Mouse (Mus musculus) adrenal gland, adult 8-10 months (tissue): ENCODE data around the gene Rnf215. TPM values are rescaled to one million over a fixed set of nuclear protein-coding genes. Genes with fewer than 3 reads are reported as not detected.
"Not testable (repeated sequence)": the region's sequence is repeated elsewhere in the genome, so short reads cannot be mapped to it uniquely, and the experiment has no call there.

ENCODE experiments used
- DNase-seq: peaks from one replicate; pipeline ENCODE4 v3.0.0; 2022
- total RNA-seq, 4 experiments: library from RNA; stranded (reverse); gene quantifications; 2 replicates each; pipeline ENCODE4 v1.2.4; 2022

Gene Rnf215
- total RNA-seq, 4 experiments from 2014 or later = 28.2 to 38.2 (median 33.1) TPM

DNA sequence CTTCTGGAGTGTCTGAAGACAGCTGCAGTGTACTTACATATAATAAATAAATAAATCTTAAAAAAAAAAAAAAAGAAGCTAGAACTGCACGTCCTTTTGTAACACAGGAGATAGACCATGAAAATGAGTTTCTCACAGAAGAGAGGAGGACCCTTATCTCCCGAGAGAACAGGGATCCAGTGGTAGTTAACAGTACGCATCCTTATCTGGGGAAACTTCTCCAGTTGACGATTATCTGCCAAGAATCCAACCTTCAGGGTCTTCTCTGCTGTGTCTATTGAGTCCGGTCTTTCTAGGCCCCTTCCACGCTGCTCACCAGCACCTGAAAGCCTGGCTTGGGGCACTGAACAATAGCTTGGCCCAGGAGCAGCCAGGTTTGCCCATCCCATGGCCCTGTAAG lies 21.0 kb upstream of the Rnf215 start:
- DNase-seq = no peak

DNA sequence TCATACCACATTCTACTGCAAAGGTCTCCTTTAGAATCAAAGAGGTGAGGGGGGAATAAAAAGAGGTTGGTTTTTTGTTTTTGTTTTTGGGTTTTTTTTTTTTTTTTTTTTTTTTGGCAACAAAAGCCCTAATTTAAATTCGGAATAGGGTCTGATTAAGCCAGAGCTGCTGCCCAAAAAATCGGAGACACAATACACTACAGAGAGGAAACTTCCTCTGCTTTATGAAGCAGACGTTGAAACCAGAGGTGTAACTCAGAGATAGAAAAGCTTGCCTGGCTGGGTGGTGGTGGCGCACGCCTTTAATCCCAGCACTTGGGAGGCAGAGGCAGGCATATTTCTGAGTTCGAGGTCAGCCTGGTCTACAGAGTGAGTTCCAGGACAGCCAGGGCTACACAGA lies 20.5 kb upstream of the Rnf215 start:
- not testable (repeated sequence) for DNase-seq

DNA sequence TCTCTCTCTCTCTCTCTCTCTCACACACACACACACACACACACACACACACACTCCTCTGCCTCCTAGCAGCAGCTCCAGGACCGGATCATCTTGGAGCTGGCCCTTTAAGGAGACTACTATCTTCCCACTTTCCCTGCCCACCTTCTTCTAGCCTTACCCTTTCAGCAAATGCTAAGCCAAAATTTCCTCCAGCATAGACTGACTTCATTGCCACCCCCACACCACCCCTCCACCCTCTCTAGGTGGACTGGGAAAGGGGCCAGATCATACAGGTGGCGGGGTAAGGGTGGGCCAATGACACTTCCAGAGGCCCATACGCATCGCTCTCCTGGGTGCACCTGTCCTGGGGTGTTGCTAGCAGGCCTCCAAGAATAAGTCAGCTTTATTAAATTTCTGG lies 19.6 kb upstream of the Rnf215 start:
- no peak for DNase-seq

DNA sequence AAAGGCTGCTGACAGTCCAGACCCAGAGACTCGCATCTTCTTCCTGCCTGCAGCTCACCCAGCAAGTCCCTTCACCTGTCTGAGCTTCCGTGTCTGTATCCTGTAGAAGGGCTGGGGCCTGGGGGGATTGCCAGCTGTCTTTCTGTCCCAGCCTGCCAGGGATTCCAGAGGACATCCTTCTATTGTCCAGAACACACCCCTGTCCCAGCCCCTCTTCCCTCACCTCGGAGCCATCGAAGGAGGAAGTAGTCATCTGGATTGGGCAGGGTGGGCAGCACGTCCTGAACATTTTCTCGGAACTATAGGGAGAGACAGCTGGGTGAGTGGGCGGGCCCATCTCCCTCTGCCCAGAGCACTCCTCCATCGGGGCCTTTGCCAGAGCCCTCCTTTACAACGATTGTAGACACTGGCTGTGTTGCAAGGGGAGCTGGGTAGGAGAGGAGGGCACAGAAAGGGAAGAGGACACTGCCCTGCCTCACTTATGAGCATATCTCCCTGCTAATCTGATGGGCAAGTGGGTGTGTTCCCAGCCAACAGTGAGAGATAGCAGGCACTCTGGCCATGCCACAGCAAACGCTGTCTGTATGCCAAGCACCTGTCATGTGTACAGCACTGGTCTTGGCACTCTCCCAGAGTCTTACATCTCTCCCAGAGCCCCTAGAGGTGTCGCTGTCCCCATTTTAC lies 18.4 kb upstream of the Rnf215 start:
- DNase-seq = no peak

DNA sequence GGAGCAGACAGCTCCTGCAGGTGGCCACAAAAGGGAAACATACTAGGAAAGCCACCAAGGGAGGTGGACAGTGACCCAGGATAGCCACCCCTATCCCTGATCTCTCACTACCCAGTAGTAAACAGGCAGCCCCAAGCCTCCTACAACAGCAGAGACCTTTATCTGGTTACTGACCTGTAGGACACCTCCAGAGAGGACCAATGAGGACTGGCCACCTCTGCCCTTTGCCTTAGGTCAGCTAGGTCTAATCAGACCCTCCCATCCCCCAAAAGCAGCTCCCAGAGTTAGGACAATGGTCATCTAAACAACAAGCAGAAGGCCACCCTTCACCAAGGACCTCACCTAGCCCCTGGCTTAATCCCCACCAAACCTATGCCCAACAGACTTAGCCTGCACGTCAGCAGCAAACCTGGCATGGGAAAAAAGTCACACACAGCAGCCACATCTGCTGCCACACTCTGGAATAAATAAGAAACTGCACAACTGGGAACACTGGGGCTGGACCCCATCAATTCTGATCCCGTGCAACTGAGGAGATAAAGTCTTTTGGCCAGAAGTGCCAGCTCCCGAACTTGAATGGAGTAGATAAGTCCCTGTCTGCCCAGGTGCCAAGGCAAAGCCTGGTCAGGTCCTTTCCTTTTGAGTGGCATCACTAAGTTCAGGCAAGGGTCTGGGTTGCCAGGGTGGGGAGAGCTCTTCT lies 17.5 kb upstream of the Rnf215 start:
- DNase-seq = no peak

DNA sequence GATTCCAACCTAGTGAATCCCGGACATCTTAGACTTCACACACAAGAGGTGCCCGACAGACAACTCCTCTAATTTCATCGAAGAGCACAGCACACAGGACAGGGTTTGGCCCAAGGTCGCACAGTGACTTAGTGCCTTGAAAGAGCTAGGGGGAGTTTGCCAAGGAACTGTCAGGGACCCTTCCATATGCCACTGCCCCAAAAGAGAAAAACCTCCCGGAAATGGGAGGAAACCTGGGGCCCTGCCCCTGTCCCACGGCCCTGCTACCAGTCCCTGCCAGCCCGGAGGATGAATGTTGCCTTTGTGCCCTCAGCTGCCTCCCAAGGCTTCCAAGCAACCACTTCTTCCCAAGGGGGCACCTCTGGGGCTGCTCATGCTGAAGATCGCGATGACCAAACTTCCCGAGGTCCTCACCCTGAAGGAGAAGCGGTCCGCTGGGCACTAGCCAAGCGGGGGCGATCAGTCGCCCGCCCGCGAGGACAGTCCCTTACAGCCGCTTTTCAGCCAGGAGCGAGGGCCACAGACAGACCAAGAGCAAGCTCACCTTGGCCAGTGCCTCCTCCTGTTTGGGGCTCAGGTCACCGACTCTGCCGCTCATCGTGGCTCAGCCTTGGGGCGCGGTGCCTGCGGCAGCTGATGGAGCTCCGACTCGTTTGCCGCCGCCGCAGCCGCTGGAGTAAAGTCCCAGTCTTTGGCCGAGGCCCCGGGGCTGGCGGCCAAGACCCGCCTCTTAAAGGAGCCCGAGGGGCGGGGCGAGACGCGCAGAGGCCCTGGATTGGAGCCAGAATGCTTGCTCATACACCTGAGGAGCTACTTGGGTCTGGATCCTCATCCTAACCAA lies 16.7 kb upstream of the Rnf215 start:
- no peak for DNase-seq

DNA sequence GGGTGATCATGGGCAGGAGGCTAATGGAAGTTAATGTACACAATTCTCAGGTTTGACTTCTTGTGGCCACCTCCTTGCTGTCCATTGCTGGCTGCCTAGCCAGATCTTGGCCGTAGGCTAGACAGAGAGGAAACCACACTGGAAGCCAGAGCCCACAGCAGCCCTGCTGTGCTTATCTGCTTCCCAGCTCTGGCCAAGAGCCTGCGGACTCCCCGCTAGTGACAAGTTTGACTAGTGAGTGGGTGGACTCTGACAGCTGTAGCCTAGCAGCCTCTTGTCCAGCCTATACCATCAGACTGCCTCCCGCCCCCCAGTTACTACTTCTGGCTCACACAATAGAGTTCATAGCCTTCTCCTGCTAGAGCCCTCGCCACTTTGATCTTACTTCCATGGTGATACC lies 15.4 kb upstream of the Rnf215 start:
- no peak for DNase-seq

DNA sequence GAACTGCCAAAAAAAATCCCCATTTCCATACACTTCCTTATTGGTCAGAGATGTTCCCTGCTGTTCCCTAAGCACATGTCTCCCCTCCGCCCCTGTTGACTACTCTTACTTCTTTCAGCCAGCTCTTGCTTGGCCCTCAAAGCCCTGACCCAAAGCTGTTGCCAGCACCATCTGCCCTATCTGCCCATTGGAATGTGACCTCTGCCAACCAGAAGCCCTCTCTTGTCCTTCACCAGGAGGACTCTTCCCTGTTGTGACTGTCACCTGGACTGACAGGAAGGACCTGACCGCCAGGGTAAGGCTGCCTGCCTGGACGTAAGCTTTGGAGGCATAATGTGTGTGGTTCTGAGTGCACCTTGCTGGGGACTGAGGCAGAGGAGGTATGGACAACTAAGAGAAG lies 13.3 kb upstream of the Rnf215 start:
- DNase-seq = no peak

DNA sequence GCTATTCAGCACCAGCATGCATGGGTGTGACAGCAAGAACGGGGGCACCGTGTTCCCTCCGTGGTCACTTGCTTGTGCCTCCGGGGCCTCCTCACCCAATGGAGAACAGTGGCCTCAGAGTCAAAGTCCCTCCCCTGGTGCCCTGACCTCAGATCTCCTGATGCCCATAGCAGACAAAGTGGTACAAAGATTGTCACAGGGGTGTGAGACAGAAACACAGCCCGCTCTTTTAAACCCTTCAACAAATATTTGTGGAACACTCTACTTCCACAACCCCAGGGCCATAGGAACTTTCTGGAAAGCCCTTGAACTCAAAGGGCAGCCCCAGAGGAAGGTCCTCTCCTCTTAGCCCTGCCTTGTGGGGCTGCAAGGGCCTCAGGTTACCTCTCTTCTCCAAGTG lies 12.8 kb upstream of the Rnf215 start:
- DNase-seq = no peak

DNA sequence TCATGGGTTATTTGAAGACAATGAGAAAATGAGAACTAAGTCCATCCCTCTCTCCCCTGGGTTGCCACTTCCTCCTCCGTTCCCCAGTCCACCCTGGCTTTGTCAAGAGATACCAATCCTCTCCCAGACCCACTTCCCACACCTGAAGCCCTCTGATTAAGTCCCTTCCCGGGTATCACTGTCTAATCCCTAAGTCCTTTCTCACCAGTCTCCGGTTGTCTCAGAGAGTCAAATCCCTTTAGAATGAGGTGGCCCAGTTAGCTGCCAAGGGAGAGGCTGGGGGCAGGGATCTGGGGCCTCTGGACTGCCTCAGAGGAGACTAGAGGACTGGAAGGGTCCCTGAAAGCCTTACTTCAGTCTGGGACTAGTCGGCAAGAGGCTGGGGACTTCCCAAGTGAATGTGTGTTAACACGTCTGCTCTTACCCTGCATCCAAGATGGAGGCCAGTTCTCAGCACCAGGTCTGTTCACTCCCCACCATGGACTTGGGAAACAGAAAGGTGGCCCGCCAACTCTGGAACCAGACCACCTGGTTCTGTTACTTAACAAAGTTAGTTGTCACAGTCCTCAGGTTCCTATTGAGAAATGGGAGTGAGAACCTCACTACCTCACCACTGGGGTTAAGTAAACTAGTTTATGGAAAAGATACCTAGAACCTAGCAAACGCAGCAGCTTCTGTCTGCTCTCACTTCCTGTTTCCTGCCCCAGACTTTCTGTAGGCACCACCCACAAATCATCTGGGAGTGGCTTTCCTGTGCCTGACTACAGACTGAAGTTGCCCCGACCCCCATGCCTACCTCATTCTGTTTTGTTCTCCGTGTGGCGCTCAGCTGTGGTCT lies 12.0 kb upstream of the Rnf215 start, which contains the start of gene Sec14l2:
Gene Sec14l2 (minus strand): TSS at position 674 of the 838 bp plus-strand sequence.
- no peak for DNase-seq

DNA sequence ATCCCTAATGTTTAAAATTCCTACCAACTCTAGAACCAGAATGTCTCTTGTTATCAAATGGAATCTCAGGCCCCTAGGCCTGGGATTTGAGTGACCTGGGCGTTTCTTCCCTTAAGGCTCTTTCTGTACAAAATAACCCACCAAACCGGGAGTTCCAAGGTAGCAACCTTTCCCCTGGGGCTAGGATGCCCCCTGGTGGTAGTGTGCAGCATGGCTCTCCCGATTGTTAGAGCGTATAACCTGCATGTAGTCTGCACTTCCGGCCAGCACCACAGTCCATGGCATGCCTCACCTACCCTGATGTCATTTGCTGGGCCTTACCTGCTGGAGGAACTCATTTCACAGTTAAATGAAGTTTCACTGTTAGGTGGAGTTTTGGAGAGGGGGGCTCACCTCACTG lies 11.1 kb upstream of the Rnf215 start:
- DNase-seq = no peak

DNA sequence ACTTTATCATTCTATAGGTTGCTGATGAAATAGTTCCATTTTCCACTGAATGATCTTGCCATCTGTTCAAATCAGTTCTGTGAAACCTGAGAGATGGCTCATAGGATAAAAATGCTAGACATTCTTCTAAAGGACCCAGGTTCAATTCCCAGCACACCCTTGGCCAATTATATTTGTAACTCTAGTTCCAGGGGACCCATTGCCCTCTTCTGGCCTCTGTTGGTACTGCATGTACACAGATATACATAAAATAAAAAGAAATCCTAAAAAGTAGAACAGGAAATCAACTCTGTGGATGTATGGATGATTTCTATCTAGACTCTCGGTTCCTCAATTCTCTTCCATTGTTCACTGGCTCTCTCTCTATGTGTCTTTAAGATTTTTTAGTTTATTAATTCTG lies 7.9 kb upstream of the Rnf215 start:
- no peak for DNase-seq

DNA sequence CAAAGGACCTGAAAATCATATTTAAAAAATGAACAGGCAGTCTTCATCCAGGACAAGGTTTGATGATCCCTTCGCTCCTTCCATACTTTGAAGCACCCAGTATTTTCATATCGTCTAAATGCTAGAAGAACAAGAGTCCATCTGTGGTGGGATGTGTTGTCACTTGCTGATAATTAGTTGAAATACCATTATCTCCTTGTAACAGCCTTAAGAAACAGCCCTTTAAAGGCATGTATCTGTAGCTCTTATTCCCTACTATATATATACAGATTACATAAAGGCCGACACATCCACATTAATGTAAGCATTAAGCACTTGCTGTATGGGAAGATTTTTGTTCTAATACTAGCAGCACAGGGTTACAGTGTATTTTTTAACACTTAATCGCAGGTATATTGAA lies 6.5 kb upstream of the Rnf215 start:
- DNase-seq = not testable (repeated sequence)

DNA sequence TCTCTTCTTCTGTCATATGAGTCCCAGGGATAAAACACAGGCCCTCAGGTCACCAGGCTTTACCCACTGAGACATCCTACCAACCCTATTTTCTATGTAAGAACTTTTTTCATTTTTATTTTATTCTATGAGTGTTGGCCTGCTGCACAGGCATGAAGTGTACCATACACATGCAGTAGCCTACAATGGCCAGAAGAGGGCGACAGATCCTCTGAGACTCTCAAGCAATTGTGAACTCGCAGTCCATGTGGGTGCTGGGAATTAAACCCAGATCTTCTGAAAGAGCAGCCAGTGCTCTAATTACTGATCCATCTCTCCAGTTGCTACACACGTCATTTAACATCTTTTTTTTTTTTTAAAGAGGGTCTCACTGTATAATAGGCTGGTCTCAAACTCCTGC lies 1.6 kb upstream of the Rnf215 start:
- DNase-seq = no peak

DNA sequence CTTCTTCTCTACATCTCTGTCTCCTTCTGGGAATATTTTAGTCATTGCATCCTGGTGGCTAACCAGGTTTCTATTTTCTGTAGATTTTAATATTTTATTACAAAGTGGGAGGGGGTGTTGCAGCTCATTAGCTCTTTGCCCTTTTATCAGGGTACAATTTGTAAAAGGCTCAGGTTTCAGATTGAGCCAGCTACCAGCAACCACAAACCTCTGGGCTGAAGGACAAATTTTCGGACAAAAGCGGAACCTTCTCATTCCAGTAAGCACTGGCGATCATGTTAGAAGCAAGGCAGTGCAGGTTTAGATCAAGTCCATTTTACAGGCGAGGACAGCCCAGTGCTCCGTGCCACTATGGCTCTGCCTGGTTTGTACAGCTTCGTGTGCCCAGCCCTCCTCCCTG lies 602 bp upstream of the Rnf215 start:
- DNase-seq = no peak

DNA sequence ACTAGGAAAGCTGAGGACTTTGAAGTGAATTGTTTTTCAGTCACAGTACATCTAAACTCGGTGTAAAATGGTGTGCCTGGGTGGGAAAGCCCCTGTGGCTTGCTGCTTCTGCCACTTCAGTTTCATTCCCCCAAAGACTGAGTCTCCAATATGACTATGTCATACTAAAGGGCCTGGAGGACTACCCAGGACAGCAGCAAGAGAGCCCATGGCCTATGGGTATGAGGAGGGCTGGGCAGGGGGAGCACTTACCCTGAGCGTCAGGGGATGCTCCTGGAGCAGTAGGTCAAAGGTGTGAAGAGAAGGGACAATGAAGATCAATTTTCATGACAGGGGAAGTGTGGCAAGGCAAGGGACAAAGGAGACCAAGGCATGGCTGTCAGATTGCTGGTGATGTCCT lies 4.0 kb downstream of the Rnf215 start:
- DNase-seq = no peak

DNA sequence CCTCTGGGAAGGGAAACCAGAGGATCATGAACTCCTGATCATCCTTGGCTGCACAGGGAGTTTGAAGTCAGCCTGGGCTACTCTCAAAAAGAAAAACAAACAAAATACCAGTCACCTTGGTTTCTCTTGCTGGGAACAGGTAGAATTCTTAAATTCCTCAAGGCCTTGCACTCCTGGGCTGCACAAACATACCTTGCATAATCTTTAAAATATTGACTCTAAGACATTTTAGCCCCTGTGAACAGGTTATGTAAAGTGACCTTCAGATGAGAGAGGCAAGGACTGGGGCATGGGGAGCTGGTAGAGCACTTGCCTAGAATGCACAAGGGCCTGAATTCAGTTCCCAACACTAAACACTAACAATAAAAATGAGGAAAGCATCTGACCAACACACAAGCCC lies 6.5 kb downstream of the Rnf215 start:
- DNase-seq = no peak

DNA sequence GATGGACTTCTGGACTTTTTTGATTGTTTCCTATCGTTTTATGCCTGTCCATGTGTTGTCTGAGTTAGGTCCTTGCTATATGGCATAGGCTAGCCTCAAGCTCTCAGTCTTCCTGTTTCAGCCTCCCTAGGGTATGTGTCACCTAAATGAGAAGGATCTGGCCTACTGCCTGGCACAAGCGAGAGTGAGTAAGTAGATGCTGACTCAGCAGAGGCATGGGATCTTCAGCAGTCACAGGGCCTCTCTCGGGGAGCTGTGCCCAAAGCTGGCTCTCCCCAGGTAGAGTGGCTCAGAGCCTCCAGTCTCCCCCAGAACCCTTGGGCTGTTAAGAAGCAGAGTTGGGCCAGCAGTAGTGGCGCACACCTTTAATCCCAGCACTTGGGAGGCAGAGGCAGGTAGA lies 7.3 kb downstream of the Rnf215 start:
- DNase-seq = no peak

DNA sequence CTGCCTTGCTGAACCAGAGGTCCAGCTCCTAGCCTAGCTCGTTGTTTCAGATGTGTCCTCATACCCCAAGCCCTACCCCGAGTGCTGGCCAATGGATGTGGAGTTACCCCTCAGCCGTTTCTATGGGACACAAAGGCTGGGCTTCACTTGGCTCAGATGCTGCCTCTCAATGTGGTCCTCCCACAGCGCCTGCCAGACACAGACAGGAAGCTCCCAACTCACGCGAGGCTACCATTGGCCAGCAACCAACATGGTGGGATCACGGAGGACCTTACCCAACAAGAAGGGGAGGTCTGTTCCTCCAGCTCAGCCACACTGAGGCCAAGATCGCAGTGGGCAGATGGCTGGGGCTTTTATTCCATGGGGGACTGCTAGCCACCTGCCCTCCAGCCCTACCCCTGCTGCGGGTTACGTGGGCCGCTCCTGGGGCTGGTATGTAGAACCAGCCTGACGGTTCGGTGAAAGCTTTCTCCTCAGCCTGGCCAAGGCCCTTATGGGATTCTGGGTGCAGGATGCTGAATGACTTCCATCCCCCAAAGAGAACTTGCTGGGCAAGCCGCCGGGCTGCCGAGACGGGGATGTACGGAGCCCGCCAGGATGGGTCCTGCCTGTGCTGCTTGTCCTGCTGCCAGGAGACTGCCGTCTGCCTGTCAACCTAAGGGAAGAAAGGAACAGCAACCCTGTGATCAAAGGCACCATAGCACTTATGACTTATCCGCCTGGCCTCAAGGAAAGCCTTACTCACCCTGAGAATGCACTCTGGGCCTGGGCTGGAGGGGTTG lies 8.5 kb downstream of the Rnf215 start:
- no peak for DNase-seq

DNA sequence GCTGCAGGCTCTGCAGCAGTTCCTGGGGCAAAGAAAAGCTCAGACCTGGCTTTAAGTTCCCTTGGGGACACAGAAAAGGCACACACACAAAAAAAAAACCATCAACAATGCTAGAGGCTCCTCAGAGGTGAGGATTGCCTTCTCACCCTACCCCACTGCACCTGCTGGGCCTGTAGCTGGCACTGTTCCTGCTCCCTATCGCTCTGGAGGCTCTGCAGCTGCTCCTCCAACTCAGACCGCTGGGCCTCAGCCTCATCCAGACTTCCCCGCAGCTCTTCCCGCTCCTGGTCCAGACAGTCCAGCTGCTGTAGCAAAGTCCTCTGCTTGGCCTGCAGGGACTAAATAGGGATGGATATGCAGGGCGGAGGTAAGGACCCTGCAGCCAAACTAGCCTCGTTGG lies 11.4 kb downstream of the Rnf215 start:
- no peak for DNase-seq

DNA sequence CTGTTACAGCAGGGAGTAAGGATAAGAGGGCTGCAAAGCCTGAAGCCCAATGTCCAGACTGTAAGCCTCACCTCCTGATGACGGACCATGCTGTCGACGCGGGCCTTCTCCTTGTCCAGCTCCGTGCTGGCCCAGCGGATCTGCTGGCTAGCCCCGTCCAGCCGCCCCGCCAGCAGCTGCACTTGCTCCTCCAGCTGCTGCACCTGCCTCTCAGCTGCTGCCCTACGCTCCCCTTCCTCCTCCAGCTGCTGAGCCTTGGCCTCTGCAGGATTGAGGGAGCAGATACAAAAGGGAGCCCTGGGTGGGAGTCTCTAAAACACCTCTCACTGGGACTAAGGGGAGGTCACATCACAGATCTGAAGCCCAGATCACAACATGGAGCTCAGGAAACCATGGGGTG lies 12.1 kb downstream of the Rnf215 start:
- no peak for DNase-seq

DNA sequence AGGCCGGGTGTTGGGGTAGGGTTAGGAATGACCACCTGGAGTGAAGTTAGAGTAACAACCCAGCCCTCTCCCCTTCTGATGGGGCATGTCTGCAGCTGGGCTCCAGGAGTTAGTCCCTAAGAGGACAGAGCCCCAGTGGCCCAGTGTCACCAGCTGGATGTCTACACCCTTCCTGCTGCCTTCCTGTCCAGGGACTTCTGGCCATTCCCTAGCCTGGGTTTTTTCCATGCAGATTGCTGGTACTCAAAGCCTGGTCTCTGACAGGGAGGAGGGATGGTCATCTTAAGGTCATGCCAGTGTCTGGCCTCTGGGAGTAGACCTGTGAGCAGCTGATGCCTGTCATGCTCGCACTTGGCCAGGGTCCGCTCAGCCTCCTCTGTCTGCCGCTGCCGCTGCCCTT lies 13.1 kb downstream of the Rnf215 start:
- DNase-seq = no peak
